ENCODE assay signal across 8 mouse cellular contexts in genomic region chr10:86166854-86167268, GRCm38 (mm10).
DNase-seq lines count a peak whose midpoint lies in the region; ATAC-seq and TF ChIP-seq lines count a peak whose summit lies in the region.

No protein-coding gene starts in this region.

- 2% methylated on average over 4 of the region's 4 CpGs for WGBS in lung, postnatal 0 days

- TF ChIP-seq EP300 in lung, postnatal 0 days (IDR thresholded peaks at IDR 0.05), result 0 out of 2 replicates have a peak, but pooled peaks have one; percentile 28

- intact Hi-C loops in heart, postnatal 36 days (cut with DNase I), result no loop called here

- H3K27ac ChIP-seq in lung, postnatal 0 days (ENCODE audit: low read length), result no peak overlapping the region; the same call in 1 of the 2 replicates

- no peak overlapping the region for H3K4me2 ChIP-seq in lung, postnatal 0 days (replicated peaks; ENCODE audit: low read depth, low read length)

- no peaks in the 10 kb centered on the region for H3K36me3 ChIP-seq in lung, postnatal 0 days (ENCODE audit: insufficient read depth, low read length)

- peak; percentile 30 for DNase-seq in adrenal gland, postnatal 10 days
- DNase-seq in adrenal gland, adult 8-10 months, result no peak
- DNase-seq in urinary bladder, postnatal 14 days (ENCODE audit: low spot score), result peak; percentile 11
- DNase-seq in urinary bladder, adult 2 months (ENCODE audit: low spot score), result no peak
- peak; percentile 56 to 63 for DNase-seq in heart, postnatal 36 days
- peak; percentile 62 for DNase-seq in lung, postnatal 0 days (ENCODE audit: low spot score)
- DNase-seq in yolk sac, embryonic 10.5 days (ENCODE audit: low spot score), result peak; percentile 11
- no peak for DNase-seq in testis, postnatal 10 days (ENCODE audit: low spot score)

- H3K9ac ChIP-seq in lung, postnatal 0 days (replicated peaks; ENCODE audit: low read depth), result no peak overlapping the region

- no peaks in the 10 kb centered on the region for H3K9me3 ChIP-seq in lung, postnatal 0 days (ENCODE audit: low read length)

- H3K4me1 ChIP-seq in lung, postnatal 0 days (ENCODE audit: insufficient read depth, low read depth, low read length), result no peaks in the 10 kb centered on the region

- ATAC-seq in lung, postnatal 0 days, result peak; percentile 70

- no peak overlapping the region for H3K4me3 ChIP-seq in lung, postnatal 0 days (ENCODE audit: low read depth, low read length)

- TF ChIP-seq CTCF in lung, postnatal 0 days (IDR thresholded peaks at IDR 0.05), result no peak

- no peaks in the 10 kb centered on the region for H3K27me3 ChIP-seq in lung, postnatal 0 days (replicated peaks; ENCODE audit: insufficient read depth, low read length)

Comparison
In these comparisons a context has a peak if more than half of its experiments do, and no peak if none do; other contexts are left out.
1. DNase-seq: peak in adrenal gland, postnatal 10 days (single experiment), urinary bladder, postnatal 14 days (single experiment), heart, postnatal 36 days (2 of 2), lung, postnatal 0 days (single experiment) and yolk sac, embryonic 10.5 days (single experiment); none in adrenal gland, adult 8-10 months (single experiment), urinary bladder, adult 2 months (single experiment) and testis, postnatal 10 days (single experiment).